Mouse (Mus musculus): ENCODE measurements around the gene Thoc5. TPM values are rescaled to one million over a fixed set of nuclear protein-coding genes. Genes with fewer than 3 reads are reported as not detected.

Thoc5 gene
- total RNA-seq, 2 experiments from 2014 or later: 40.4 to 41.2 TPM

GRCm38 (mm10) chr11:4906231-4906630 is 11.1 kb downstream of the Thoc5 start:
- no peak for DNase-seq

GRCm38 (mm10) chr11:4916068-4916467 is 20.9 kb downstream of the Thoc5 start:
- peak; percentile 31 to 35 for DNase-seq

- DNase-seq: no peak
Observed at GRCm38 (mm10) chr11:4921281-4921680, 26.2 kb downstream of the Thoc5 start.

- DNase-seq: no peak
Observed at GRCm38 (mm10) chr11:4921751-4922150, 26.6 kb downstream of the Thoc5 start.

- no peak for DNase-seq
Observed at GRCm38 (mm10) chr11:4927224-4927623, 32.1 kb downstream of the Thoc5 start.

GRCm38 (mm10) chr11:4931009-4931601 is 36.0 kb downstream of the Thoc5 start:
- no peak for DNase-seq

- no peak for DNase-seq
Observed at GRCm38 (mm10) chr11:4936243-4936642, 41.1 kb downstream of the Thoc5 start.

GRCm38 (mm10) chr11:4946530-4946929 is 51.4 kb downstream of the Thoc5 start:
- no peak for DNase-seq

- DNase-seq: peak; percentile 82 to 84
Observed at GRCm38 (mm10) chr11:4946947-4947812, 52.1 kb downstream of the Thoc5 start.

GRCm38 (mm10) chr11:4947813-4948174 is 52.7 kb downstream of the Thoc5 start, which contains the start of gene Nefh:
Gene Nefh, minus strand, starts transcription at chr11:4948064.
- DNase-seq: no peak

GRCm38 (mm10) chr11:4948792-4949191 is 53.7 kb downstream of the Thoc5 start:
- DNase-seq: no peak

GRCm38 (mm10) chr11:4949256-4950044 is 54.3 kb downstream of the Thoc5 start:
- no peak for DNase-seq

GRCm38 (mm10) chr11:4953401-4953800 is 58.3 kb downstream of the Thoc5 start:
- DNase-seq: no peak

- DNase-seq: peak in 1 of 2 experiments; percentile 22
Observed at GRCm38 (mm10) chr11:4953918-4954317, 58.8 kb downstream of the Thoc5 start.

- DNase-seq: no peak
Observed at GRCm38 (mm10) chr11:4963099-4963808, 68.1 kb downstream of the Thoc5 start.

- no peak for DNase-seq
Observed at GRCm38 (mm10) chr11:4966325-4966724, 71.2 kb downstream of the Thoc5 start.

- no peak for DNase-seq
Observed at GRCm38 (mm10) chr11:4966888-4967287, 71.8 kb downstream of the Thoc5 start.

GRCm38 (mm10) chr11:4967549-4967948 is 72.4 kb downstream of the Thoc5 start:
- DNase-seq: no peak

GRCm38 (mm10) chr11:4968376-4968775 is 73.3 kb downstream of the Thoc5 start:
- DNase-seq: no peak

- peak in 1 of 2 experiments; percentile 31 for DNase-seq
Observed at GRCm38 (mm10) chr11:4972967-4973870, 78.1 kb downstream of the Thoc5 start.

GRCm38 (mm10) chr11:4973871-4974256 is 78.7 kb downstream of the Thoc5 start:
- no peak for DNase-seq
